Mouse (Mus musculus) T-helper 2 cell (primary cell): ENCODE data around the gene Paqr5.

Experiments
- in situ Hi-C: fragments of 300-600 bp; cut with MboI, MseI; formaldehyde crosslinking; loops from one replicate; pipeline ENCODE4 v1.15.1; 2025; ENCODE audit warnings: high pct_unique_total_duplicates

Gene Paqr5

DNA sequence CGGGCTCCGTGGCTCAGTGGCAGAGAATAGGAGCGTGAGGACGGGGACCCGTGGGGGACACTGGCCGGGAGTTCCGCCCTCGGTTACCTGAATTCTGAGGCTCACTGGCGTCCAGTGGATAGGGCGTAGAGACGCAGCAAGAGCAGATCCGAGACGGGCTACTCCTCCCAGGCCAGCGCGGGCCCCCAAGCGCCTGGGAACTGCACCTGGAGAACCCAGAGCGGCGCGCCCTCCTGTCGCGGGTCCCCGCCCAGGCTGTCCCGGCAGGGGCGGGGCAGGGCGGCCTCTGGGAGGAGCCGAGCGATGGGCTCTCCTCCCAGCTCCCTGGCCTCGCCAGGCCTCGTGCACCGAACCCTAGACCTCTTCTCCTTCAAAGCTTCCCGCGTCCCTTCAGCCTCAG lies at the start of gene Paqr5:
TSS of gene Paqr5 (minus strand) at position 257 of the 400 bp plus-strand sequence.
- in situ Hi-C loops = loop anchor here (5.0 kb wide), 1 partner anchor 221 kb away; no protein-coding TSS in a partner anchor

- in situ Hi-C loops = no loop called here
These were observed 35.6 kb upstream of the Paqr5 start for GRCm38 (mm10) chr9:62062234-62062633.

GRCm38 (mm10) chr9:62060431-62060830 lies 33.8 kb upstream of the Paqr5 start:
- in situ Hi-C loops = no loop called here

DNA sequence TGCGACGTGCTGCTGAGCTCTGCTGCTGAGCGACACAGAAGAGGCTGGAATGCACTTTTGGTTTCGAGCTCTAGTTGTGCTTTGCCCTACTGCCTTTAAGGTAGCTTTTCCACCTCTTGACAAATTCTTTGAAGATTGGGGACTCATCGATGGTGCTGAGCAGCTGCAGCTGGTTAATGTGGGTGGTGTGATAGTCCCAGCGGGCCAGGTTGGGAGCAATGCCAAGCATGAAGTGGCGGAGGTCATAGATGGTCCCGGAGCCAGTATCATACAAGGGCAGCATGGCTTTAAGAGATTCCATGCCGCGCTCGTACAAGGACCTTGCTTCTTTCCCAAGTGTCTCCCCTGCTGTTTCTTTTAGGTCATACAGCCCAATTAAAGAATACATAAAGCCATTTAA lies 33.3 kb upstream of the Paqr5 start:
- in situ Hi-C loops = no loop called here

DNA sequence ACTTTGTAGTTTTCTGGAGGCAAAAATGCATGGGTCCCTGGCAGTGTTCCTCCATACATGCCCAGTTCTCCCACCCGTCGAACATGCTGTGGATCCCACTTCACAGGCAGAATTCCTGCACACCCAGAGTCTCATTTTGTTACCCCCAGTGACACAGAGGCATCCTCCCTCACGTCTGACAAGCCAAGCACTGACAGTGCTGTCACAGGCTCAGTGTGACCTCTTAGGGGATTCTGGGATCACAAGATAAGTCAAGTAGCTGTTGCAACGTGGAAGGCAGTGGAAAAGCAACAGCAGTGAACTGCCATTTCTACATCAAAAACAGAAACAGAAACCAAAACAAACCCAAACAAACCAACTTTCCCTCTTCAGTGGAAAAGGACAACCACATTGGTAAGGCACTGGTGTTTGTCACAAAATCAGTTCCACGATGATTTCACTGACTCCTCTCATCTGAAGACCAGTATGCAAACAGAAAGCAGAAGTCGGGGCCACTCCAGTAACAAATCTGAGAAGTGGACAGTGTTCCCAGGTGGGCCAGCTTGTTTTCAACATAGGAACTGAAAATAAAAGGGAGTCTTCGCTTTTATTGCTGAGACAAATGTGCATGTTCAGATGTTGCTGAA lies 31.3 kb upstream of the Paqr5 start:
- in situ Hi-C loops = no loop called here

DNA sequence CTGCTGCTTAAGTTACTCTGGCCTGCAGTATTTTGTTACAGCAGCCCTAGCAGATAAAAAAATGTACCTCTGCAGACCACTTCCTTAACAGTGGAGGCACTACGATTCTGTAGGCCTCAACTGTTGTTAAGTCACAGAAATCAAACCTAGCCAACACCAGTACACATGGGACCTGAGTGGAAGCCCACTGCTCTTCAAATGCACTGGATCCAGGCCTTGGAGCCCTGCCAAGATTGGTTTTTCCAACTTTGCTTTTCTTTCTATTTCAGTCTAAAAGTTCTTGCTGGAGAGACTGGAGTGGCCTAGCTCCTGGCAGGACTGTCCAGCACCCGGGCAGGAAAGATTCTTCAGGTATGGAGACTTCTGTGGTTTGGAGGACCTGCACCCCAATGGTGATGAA lies 29.6 kb upstream of the Paqr5 start:
- in situ Hi-C loops = no loop called here

DNA sequence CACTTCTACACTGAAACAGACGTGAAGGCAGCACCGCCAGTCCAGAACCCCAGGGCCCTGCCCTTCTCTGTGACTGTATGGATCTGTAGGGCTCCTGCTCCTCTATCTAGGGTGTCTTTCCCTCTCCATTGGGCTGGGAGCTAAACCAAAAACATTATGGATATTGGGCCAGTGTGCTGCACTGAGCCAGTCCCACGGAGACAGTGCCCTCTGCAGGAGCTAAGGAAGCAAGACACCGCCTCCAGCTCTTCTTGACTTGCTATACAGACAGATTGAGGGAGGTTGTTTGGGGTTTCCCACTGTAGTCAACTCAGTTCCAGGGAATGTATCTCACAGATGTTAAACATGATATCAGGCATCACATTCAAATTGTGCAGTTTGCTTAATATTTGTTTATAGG lies 24.1 kb upstream of the Paqr5 start:
- in situ Hi-C loops = loop anchor here (5.0 kb wide), 1 partner anchor 76 kb away; no protein-coding TSS in a partner anchor

- in situ Hi-C loops = no loop called here
These were observed 22.5 kb upstream of the Paqr5 start for GRCm38 (mm10) chr9:62049166-62049565.

GRCm38 (mm10) chr9:62042167-62042566 lies 15.5 kb upstream of the Paqr5 start:
- in situ Hi-C loops = no loop called here

DNA sequence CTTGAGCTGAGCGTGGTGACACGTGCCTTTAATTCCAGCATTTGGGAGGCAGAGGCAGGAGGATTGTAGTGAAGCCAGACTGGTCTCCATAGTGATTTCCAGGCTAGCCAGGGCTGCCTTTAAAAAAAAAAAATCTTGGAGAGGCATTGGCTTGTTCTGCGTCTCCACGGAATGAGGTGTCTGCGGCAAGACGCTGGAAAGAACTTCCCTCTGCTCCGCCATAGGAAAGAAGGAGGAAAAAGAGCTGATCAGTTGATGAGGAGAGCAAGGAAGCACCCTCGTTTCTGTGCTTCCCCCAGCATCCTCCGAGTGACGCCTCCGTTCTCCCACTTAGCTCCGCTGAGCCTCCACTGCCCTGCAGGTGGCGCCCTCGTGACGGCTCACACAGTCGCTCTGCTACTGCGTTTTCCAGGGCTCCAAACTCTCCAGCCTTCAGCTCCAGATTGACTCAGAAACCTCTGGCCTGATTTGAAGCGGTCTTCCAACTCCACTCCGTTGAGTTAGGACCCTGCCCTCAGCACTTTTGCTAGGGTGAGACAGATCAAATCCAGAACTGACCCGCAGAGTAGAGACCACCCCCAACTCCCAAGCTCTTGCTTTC lies 13.5 kb upstream of the Paqr5 start:
- in situ Hi-C loops = no loop called here

- in situ Hi-C loops = loop anchor here (10.0 kb wide), 1 partner anchor 1391 kb away; no protein-coding TSS in a partner anchor
These were observed 9.2 kb upstream of the Paqr5 start for GRCm38 (mm10) chr9:62035806-62036205.

DNA sequence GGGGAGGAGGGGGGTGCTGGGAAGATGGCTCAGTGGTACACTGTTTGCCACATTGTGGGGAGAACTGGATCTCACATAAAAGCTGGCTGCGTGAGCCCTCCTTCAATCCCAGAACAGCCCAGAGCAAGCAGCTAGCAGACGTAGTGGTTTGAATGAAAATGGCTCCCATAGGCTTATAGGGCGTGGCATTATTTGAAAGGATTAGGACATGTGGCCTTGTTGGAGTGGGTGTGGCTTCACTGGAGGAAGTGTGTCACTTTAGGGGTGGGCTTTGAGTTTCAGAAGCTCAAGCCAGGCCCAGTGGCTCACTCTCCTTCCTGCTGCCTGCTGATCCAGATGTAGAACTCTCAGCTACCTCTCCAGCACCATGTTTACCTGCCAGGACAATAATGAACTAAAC lies 5.5 kb upstream of the Paqr5 start:
- in situ Hi-C loops = loop anchor here (10.0 kb wide), 1 partner anchor 1387 kb away; no protein-coding TSS in a partner anchor

GRCm38 (mm10) chr9:62028072-62028471 lies 1.4 kb upstream of the Paqr5 start:
- in situ Hi-C loops = loop anchor here (5.0 kb wide), 1 partner anchor 219 kb away; no protein-coding TSS in a partner anchor

DNA sequence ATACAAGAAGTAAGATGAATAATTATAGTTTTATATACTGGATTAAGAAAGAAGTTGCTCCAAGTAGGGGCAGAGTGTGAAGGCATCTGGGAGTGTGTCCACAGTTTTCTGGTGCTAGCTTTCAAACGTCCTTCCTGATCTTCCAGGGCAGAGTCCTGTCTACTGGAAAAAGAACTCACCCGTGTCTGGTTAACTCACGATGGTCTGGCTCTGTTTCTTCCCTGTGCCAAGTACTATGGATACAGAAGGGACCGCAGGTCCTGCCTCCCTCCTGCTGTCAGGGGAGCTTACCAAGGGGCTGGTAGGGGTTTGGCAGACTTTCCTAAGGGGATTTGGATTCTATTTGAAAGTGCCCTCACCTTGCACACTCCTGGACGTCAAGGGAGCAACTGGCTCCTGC lies 1.6 kb downstream of the Paqr5 start:
- in situ Hi-C loops = loop anchor here (5.0 kb wide), 1 partner anchor 222 kb away; no protein-coding TSS in a partner anchor

GRCm38 (mm10) chr9:62023879-62024278 lies 2.8 kb downstream of the Paqr5 start:
- in situ Hi-C loops = no loop called here

GRCm38 (mm10) chr9:62022961-62023680 lies 3.5 kb downstream of the Paqr5 start:
- in situ Hi-C loops = no loop called here

- in situ Hi-C loops = no loop called here
These were observed 5.0 kb downstream of the Paqr5 start for GRCm38 (mm10) chr9:62021583-62022120.

DNA sequence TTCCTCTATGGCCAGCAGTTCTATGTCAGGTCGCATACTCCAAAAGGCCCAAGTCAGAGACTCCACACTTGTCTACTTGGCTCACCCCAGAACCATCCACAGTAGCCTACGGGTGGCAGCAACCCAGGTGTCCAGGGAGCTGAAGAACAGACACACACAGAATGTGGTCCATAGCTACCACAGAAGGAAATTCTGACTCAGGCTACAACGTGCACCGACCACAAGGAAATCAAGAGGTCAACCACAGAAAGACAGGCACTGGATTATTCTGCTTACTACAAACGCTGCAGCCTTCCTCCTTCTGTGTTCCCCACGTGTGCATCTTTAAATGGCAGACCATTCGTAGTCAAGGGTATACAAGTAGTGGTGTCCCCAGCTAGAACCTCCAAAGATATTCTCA lies 6.4 kb downstream of the Paqr5 start:
- in situ Hi-C loops = no loop called here

GRCm38 (mm10) chr9:62018229-62019093 lies 8.2 kb downstream of the Paqr5 start:
- in situ Hi-C loops = no loop called here

GRCm38 (mm10) chr9:62017329-62017728 lies 9.3 kb downstream of the Paqr5 start:
- in situ Hi-C loops = no loop called here

DNA sequence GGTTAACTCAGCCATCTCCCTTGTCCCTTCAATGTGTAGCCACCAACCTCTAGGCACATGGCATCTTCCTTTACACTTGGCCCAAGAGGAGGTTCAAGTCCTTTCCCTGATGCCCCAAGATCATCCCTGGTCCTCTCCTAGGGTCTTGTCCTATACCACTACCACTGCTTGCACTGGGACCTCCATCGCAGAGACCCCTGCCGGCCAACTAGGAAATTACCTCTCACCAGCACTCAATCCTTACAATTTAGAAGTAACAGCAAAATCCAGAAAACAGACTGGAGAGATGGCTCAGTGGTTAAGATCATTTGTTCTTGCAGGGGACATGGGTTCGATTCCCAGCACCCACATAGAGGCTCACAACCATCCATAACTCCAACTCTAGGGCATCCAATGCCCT lies 11.2 kb downstream of the Paqr5 start:
- in situ Hi-C loops = no loop called here
